Comparison of ENCODE assay signal across 9 mouse cellular contexts in the genomic region with DNA sequence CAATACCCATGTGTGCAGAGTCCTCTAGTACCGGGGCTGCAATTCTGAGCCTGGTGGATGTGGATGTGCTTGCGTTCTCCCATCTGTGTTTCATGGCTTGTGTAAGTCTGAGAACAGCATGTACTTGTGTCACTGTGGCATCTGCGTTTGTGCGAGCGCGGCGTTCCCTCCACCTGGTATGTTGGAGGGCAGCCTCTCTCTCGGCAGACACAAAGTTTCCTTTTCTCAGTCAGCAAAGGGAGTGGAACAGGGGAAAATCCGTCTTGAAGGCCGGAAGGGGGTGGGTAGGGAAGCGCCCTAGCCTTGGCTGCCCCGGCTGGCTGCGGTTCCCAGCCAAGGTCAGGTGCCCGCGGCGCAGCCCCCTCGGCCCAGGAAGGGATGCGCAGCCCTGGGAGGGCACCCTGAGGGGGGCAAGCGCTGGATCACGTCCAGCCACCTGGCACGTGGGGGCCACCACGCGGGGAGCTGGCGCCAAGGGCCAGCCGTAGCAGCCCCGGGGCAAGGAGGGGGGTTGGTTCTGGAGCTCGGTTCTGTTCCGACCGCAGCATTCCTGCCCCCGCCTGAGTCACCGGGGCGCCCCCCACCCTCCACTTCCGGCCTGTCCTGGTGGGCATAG. TPM values are rescaled to one million over a fixed set of nuclear protein-coding genes. Genes with fewer than 3 reads are reported as not detected.
DNase-seq lines count a peak whose midpoint lies in the region; ATAC-seq lines count a peak whose summit lies in the region.
"Had no signal": no experiment of that assay in that cellular context is flagged by ENCODE, and none has a peak within 500 bp of the region (broad histone marks: within the 10 kb centered on the region; RNA-seq: fewer than 3 reads in every experiment).

No protein-coding gene starts in this region.

- peak overlapping the region; percentile 37 for H3K9ac ChIP-seq in kidney, embryonic 15.5 days
- peak overlapping the region; percentile 58 for H3K9ac ChIP-seq in liver, embryonic 12.5 days
- H3K9ac ChIP-seq in neural tube, embryonic 12.5 days = peak overlapping the region; percentile 57

- peak; percentile 78 for ATAC-seq in kidney, embryonic 15.5 days (replicated peaks; ENCODE audit: low FRiP score)
- ATAC-seq in liver, embryonic 12.5 days = no peak
- peak; percentile 27; the same call in 1 of the 2 replicates for ATAC-seq in neural tube, embryonic 12.5 days (ENCODE audit: low FRiP score, low read depth)

- 8% methylated on average over 27 of the region's 33 CpGs for WGBS in kidney, embryonic 15.5 days
- 11% methylated on average over 32 of the region's 33 CpGs for WGBS in liver, embryonic 12.5 days (ENCODE audit: insufficient replicate concordance)
- 14% methylated on average over 33 of the region's 33 CpGs for WGBS in neural tube, embryonic 12.5 days

- H3K27me3 ChIP-seq in kidney, embryonic 15.5 days = no peaks in the 10 kb centered on the region
- peaks cover 9% of the 10 kb centered on the region; the same call in 1 of the 2 replicates for H3K27me3 ChIP-seq in liver, embryonic 12.5 days (replicated peaks)
- no peaks in the 10 kb centered on the region for H3K27me3 ChIP-seq in neural tube, embryonic 12.5 days (replicated peaks)

- peaks cover 26% of the 10 kb centered on the region for H3K36me3 ChIP-seq in kidney, embryonic 15.5 days
- H3K36me3 ChIP-seq in liver, embryonic 12.5 days = no peaks in the 10 kb centered on the region
- peaks cover 7% of the 10 kb centered on the region; the same call in 1 of the 2 replicates for H3K36me3 ChIP-seq in neural tube, embryonic 12.5 days

- H3K27ac ChIP-seq in kidney, embryonic 15.5 days = peak overlapping the region; percentile 73
- peak overlapping the region; percentile 59 for H3K27ac ChIP-seq in liver, embryonic 12.5 days
- no peak overlapping the region for H3K27ac ChIP-seq in neural tube, embryonic 12.5 days

- H3K4me2 ChIP-seq in kidney, embryonic 15.5 days = peak overlapping the region; percentile 81
- H3K4me2 ChIP-seq in liver, embryonic 12.5 days = peak overlapping the region; percentile 71
- H3K4me2 ChIP-seq in neural tube, embryonic 12.5 days (replicated peaks) = peak overlapping the region; percentile 70

- H3K4me3 ChIP-seq in kidney, embryonic 15.5 days (replicated peaks) = peak overlapping the region; percentile 41
- peak overlapping the region; percentile 38 for H3K4me3 ChIP-seq in liver, embryonic 12.5 days
- H3K4me3 ChIP-seq in neural tube, embryonic 12.5 days = peak overlapping the region; percentile 31

- no peaks in the 10 kb centered on the region for H3K9me3 ChIP-seq in kidney, embryonic 15.5 days (replicated peaks)
- no peaks in the 10 kb centered on the region for H3K9me3 ChIP-seq in liver, embryonic 12.5 days (replicated peaks)
- H3K9me3 ChIP-seq in neural tube, embryonic 12.5 days = no peaks in the 10 kb centered on the region

- peak; percentile 23 for DNase-seq in embryo, embryonic 10 days (ENCODE audit: low spot score)
- DNase-seq in embryo, embryonic 9.5 days (ENCODE audit: extremely low spot score) = no peak
- peak; percentile 56 for DNase-seq in adrenal gland, postnatal 25 days
- DNase-seq in heart, adult 18-20 months = peak; percentile 66 to 72
- no peak for DNase-seq in spleen, postnatal 10 days (ENCODE audit: low spot score in 2 of 2)

- peaks cover 28% of the 10 kb centered on the region for H3K4me1 ChIP-seq in kidney, embryonic 15.5 days
- peaks cover 55% of the 10 kb centered on the region for H3K4me1 ChIP-seq in liver, embryonic 12.5 days
- peaks cover 10% of the 10 kb centered on the region for H3K4me1 ChIP-seq in neural tube, embryonic 12.5 days

RNA-seq across cellular contexts. Expression of a gene that starts 7.1 kb away (rescaled TPM):
- 27.4 and 32.1 TPM in 2 replicates for total RNA-seq in adrenal gland, postnatal 25 days (2021)
- total RNA-seq in heart, adult 18-20 months (2021) = 10 to 100 TPM; 52.0 to 57.2 TPM
- polyA plus RNA-seq in kidney, embryonic 15.5 days (2015; fragmentation: Nextera tagmentation; extraction: Ambion mirVana) = 81.9 and 91.5 TPM in 2 replicates
- 14.1 and 20.1 TPM in 2 replicates for polyA plus RNA-seq in liver, embryonic 12.5 days (2016; fragmentation: Nextera tagmentation; extraction: Ambion mirVana)
- 33.0 and 35.7 TPM in 2 replicates for polyA plus RNA-seq in neural tube, embryonic 12.5 days (2016; fragmentation: Nextera tagmentation; extraction: Ambion mirVana)

RNA-seq across cellular contexts. Expression of a gene that starts 26.9 kb away (rescaled TPM):
- 116 and 128 TPM in 2 replicates for total RNA-seq in adrenal gland, postnatal 25 days (2021)
- total RNA-seq in heart, adult 18-20 months (2021) = 10 to 100 TPM; 70.7 to 71.3 TPM
- polyA plus RNA-seq in kidney, embryonic 15.5 days (2015; fragmentation: Nextera tagmentation; extraction: Ambion mirVana) = 61.3 and 65.0 TPM in 2 replicates
- 46.1 and 52.3 TPM in 2 replicates for polyA plus RNA-seq in liver, embryonic 12.5 days (2016; fragmentation: Nextera tagmentation; extraction: Ambion mirVana)
- 64.7 and 67.0 TPM in 2 replicates for polyA plus RNA-seq in neural tube, embryonic 12.5 days (2016; fragmentation: Nextera tagmentation; extraction: Ambion mirVana)

RNA-seq across cellular contexts. Expression of a gene that starts 35.3 kb away (rescaled TPM):
- 2.5 and 2.9 TPM in 2 replicates for total RNA-seq in adrenal gland, postnatal 25 days (2021)
- total RNA-seq in heart, adult 18-20 months (2021) = 1 to 10 TPM; 3.4 to 8.6 TPM
- polyA plus RNA-seq in kidney, embryonic 15.5 days (2015; fragmentation: Nextera tagmentation; extraction: Ambion mirVana) = 17.2 and 18.1 TPM in 2 replicates
- 0.62 and 0.81 TPM in 2 replicates for polyA plus RNA-seq in liver, embryonic 12.5 days (2016; fragmentation: Nextera tagmentation; extraction: Ambion mirVana)
- polyA plus RNA-seq in neural tube, embryonic 12.5 days (2016; fragmentation: Nextera tagmentation; extraction: Ambion mirVana) = 2.9 and 4.0 TPM in 2 replicates
- total RNA-seq: MEL had no signal

Comparison
In these comparisons a context has a peak if more than half of its experiments do, and no peak if none do; other contexts are left out.
1. DNase-seq: peak in embryo, embryonic 10 days (single experiment), adrenal gland, postnatal 25 days (single experiment) and heart, adult 18-20 months (2 of 2); none in embryo, embryonic 9.5 days (single experiment) and spleen, postnatal 10 days (0 of 2).
2. Peak in every context shown above with its lines, with median percentiles within 50 percentile points of each other: H3K4me2 ChIP-seq, H3K4me3 ChIP-seq and H3K9ac ChIP-seq.